Mouse (Mus musculus) testis, postnatal 14 days (tissue): Measurements from ENCODE around the gene Gpr174.
"Not testable (repeated sequence)": the region's sequence is repeated elsewhere in the genome, so short reads cannot be mapped to it uniquely, and the experiment has no call there.

ENCODE experiments used
- DNase-seq: peaks from one replicate; pipeline ENCODE4 v3.0.0; 2021; ENCODE audit warnings: low spot score

Gene Gpr174

GRCm38 (mm10) chrX:107255486-107256227, at the start of gene Gpr174:
Gpr174 (plus strand) TSS chrX:107255878.
- no peak for DNase-seq

GRCm38 (mm10) chrX:107217577-107218090, 38.0 kb upstream of the Gpr174 start:
- no peak for DNase-seq

- DNase-seq, result no peak
Observed at GRCm38 (mm10) chrX:107224846-107225245, 30.8 kb upstream of the Gpr174 start.

GRCm38 (mm10) chrX:107231214-107231613, 24.5 kb upstream of the Gpr174 start:
- no peak for DNase-seq

GRCm38 (mm10) chrX:107234655-107235054, 21.0 kb upstream of the Gpr174 start:
- no peak for DNase-seq

GRCm38 (mm10) chrX:107236461-107236860, 19.2 kb upstream of the Gpr174 start:
- DNase-seq, result no peak

- DNase-seq, result no peak
Observed at GRCm38 (mm10) chrX:107250390-107250789, 5.3 kb upstream of the Gpr174 start.

GRCm38 (mm10) chrX:107264619-107265018, 8.9 kb downstream of the Gpr174 start:
- no peak for DNase-seq

- DNase-seq, result no peak
Observed at GRCm38 (mm10) chrX:107277606-107278005, 21.9 kb downstream of the Gpr174 start.

- DNase-seq, result no peak
Observed at GRCm38 (mm10) chrX:107284211-107284610, 28.5 kb downstream of the Gpr174 start.

GRCm38 (mm10) chrX:107297861-107298260, 42.2 kb downstream of the Gpr174 start:
- DNase-seq, result not testable (repeated sequence)

- no peak for DNase-seq
Observed at GRCm38 (mm10) chrX:107298761-107299160, 43.1 kb downstream of the Gpr174 start.

- DNase-seq, result no peak
Observed at GRCm38 (mm10) chrX:107306492-107306891, 50.8 kb downstream of the Gpr174 start.

GRCm38 (mm10) chrX:107312533-107312932, 56.9 kb downstream of the Gpr174 start:
- DNase-seq, result no peak

- DNase-seq, result no peak
Observed at GRCm38 (mm10) chrX:107325697-107326381, 70.2 kb downstream of the Gpr174 start.

- no peak for DNase-seq
Observed at GRCm38 (mm10) chrX:107329849-107330248, 74.2 kb downstream of the Gpr174 start.

GRCm38 (mm10) chrX:107336609-107337008, 80.9 kb downstream of the Gpr174 start:
- DNase-seq, result no peak

GRCm38 (mm10) chrX:107341980-107342379, 86.3 kb downstream of the Gpr174 start:
- no peak for DNase-seq
